Mouse (Mus musculus): ENCODE data around the gene Kif3c. TPM values are rescaled to one million over a fixed set of nuclear protein-coding genes. Genes with fewer than 3 reads are reported as not detected.

The Kif3c gene
- polyA plus RNA-seq, 1 experiment: 2.4 TPM

Other genes with a start within 250 kb of the Kif3c start
- gene Rab10, start 55.2 kb upstream of the Kif3c start, polyA plus RNA-seq (2012; ENCODE audit: insufficient read depth, insufficient read length, missing spikeins): 102 and 108 TPM in 2 replicates
- gene Asxl2, start 61.7 kb downstream of the Kif3c start, polyA plus RNA-seq (2012; ENCODE audit: insufficient read depth, insufficient read length, missing spikeins): 6.8 and 8.9 TPM in 2 replicates
- 2.0 and 2.2 TPM in 2 replicates for gene Dtnb, start 207.2 kb downstream of the Kif3c start, polyA plus RNA-seq (2012; ENCODE audit: insufficient read depth, insufficient read length, missing spikeins)

All from brown adipose tissue, adult 24 weeks (tissue).